Mouse (Mus musculus) kidney, adult 2 months (tissue): ENCODE data around the gene Grin2c.

Experiments used
- CTCF ChIP-seq: fragments of 200-500 bp; conservative IDR thresholded peaks from 2 replicates; pipeline ENCODE4 v1.5.1; 2011; ENCODE audit warnings: low read depth, mild to moderate bottlenecking, control low read depth, low read length, moderate library complexity, mixed read lengths; ENCODE audit not compliant: insufficient read depth, insufficient read length
- POLR2A ChIP-seq: fragments of 200-500 bp; IDR thresholded peaks from one replicate; pipeline ENCODE4 v1.6.1; 2011; ENCODE audit warnings: low read depth, low read length, control low read depth

DNA sequence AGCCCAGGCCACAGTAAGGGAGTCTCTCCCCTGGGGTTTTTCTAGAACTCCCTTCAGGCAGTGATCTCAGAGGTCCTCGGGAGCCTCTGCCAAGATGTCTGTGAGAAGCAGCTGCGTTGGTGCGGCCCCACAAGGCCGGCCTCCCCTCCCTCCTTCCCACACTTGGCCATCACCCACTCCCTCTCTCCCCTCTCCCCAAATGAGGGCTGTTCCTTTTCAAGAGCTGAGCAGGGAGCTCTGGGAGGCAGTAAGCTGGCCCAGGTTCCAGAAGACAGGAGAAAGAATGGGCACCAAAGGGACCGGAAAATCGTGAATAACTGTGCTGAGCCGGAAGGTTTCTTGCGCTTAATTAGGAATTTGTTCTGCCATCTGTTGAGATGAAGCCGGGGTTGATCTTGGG, 35.1 kb downstream of the Grin2c start:
- TF ChIP-seq CTCF (no peak), POLR2A (no peak)
